Comparison of ENCODE assay signal across 23 mouse cellular contexts in genomic region chr2:106538329-106538728, GRCm38 (mm10).
DNase-seq lines count a peak whose midpoint lies in the region; ATAC-seq and TF ChIP-seq lines count a peak whose summit lies in the region.
"Had no signal": no experiment of that assay in that cellular context is flagged by ENCODE, and none has a peak within 500 bp of the region (broad histone marks: within the 10 kb centered on the region; RNA-seq: fewer than 3 reads in every experiment).

No protein-coding gene starts in this region.

- no peaks in the 10 kb centered on the region for H3K9me3 ChIP-seq in hindbrain, embryonic 13.5 days
- no peaks in the 10 kb centered on the region for H3K9me3 ChIP-seq in hindbrain, embryonic 11.5 days (ENCODE audit: control insufficient read depth, low read length)
- no peaks in the 10 kb centered on the region for H3K9me3 ChIP-seq in midbrain, embryonic 14.5 days (ENCODE audit: control insufficient read depth, low read length)
- no peaks in the 10 kb centered on the region for H3K9me3 ChIP-seq in midbrain, embryonic 11.5 days (ENCODE audit: control insufficient read depth, low read length)
- H3K9me3 ChIP-seq in embryonic facial prominence, embryonic 10.5 days: no peaks in the 10 kb centered on the region
- H3K9me3 ChIP-seq in midbrain, postnatal 0 days (ENCODE audit: low read length): no peaks in the 10 kb centered on the region
- no peaks in the 10 kb centered on the region for H3K9me3 ChIP-seq in intestine, embryonic 16.5 days (ENCODE audit: control insufficient read depth, low read length)
- H3K9me3 ChIP-seq: embryonic facial prominence, embryonic 15.5 days; forebrain, embryonic 12.5 days; heart, embryonic 12.5 days; intestine, embryonic 15.5 days had no signal

- no peaks in the 10 kb centered on the region for H3K36me3 ChIP-seq in hindbrain, embryonic 13.5 days
- no peaks in the 10 kb centered on the region for H3K36me3 ChIP-seq in hindbrain, embryonic 11.5 days (ENCODE audit: control insufficient read depth, insufficient read depth, low read length)
- H3K36me3 ChIP-seq in midbrain, embryonic 14.5 days (ENCODE audit: control insufficient read depth, insufficient read depth, low read length): no peaks in the 10 kb centered on the region
- no peaks in the 10 kb centered on the region for H3K36me3 ChIP-seq in midbrain, embryonic 11.5 days (ENCODE audit: control insufficient read depth, insufficient read depth, low read length)
- no peaks in the 10 kb centered on the region for H3K36me3 ChIP-seq in embryonic facial prominence, embryonic 10.5 days (replicated peaks)
- no peaks in the 10 kb centered on the region for H3K36me3 ChIP-seq in midbrain, postnatal 0 days (ENCODE audit: insufficient read depth, low read length)
- H3K36me3 ChIP-seq in intestine, embryonic 16.5 days (ENCODE audit: control insufficient read depth, insufficient read depth, low read length): no peaks in the 10 kb centered on the region
- H3K36me3 ChIP-seq: embryonic facial prominence, embryonic 15.5 days; forebrain, embryonic 12.5 days; heart, embryonic 12.5 days; intestine, embryonic 15.5 days had no signal

- peak overlapping the region; percentile 64 for H3K27ac ChIP-seq in hindbrain, embryonic 13.5 days
- no peak overlapping the region for H3K27ac ChIP-seq in hindbrain, embryonic 11.5 days (ENCODE audit: low read depth, low read length)
- H3K27ac ChIP-seq in midbrain, embryonic 14.5 days (replicated peaks; ENCODE audit: low read depth, low read length): 0 out of 2 replicates have a peak overlapping the region, but pooled peaks have one; percentile 20
- H3K27ac ChIP-seq in midbrain, embryonic 11.5 days (ENCODE audit: low read depth, low read length): no peak overlapping the region
- H3K27ac ChIP-seq in embryonic facial prominence, embryonic 10.5 days (replicated peaks): peak overlapping the region; percentile 12; the same call in 1 of the 2 replicates
- H3K27ac ChIP-seq in midbrain, postnatal 0 days (ENCODE audit: low read depth, low read length): 0 out of 2 replicates have a peak overlapping the region, but pooled peaks have one; percentile 32
- H3K27ac ChIP-seq in intestine, embryonic 16.5 days (ENCODE audit: low read length): no peak overlapping the region
- H3K27ac ChIP-seq: embryonic facial prominence, embryonic 15.5 days; forebrain, embryonic 12.5 days; heart, adult 2 months; intestine, embryonic 15.5 days had no signal

- 72% methylated on average over 4 of the region's 4 CpGs for WGBS in hindbrain, embryonic 13.5 days
- WGBS in hindbrain, embryonic 11.5 days: 85% methylated on average over 4 of the region's 4 CpGs
- WGBS in midbrain, embryonic 14.5 days: 77% methylated on average over 4 of the region's 4 CpGs
- WGBS in midbrain, embryonic 11.5 days: 81% methylated on average over 4 of the region's 4 CpGs
- 84% methylated on average over 4 of the region's 4 CpGs for WGBS in embryonic facial prominence, embryonic 10.5 days
- 70% methylated on average over 4 of the region's 4 CpGs for WGBS in midbrain, postnatal 0 days
- WGBS in intestine, embryonic 16.5 days: 61% methylated on average over 4 of the region's 4 CpGs

- peak; percentile 54; the same call in 1 of the 2 replicates for ATAC-seq in hindbrain, embryonic 13.5 days (ENCODE audit: low FRiP score)
- ATAC-seq in hindbrain, embryonic 11.5 days (ENCODE audit: low FRiP score): no peak
- no peak for ATAC-seq in midbrain, embryonic 14.5 days (ENCODE audit: low FRiP score, low TSS enrichment)
- ATAC-seq in midbrain, embryonic 11.5 days (ENCODE audit: low FRiP score): no peak
- no peak for ATAC-seq in midbrain, postnatal 0 days (ENCODE audit: low FRiP score)
- no peak for ATAC-seq in intestine, embryonic 16.5 days
- ATAC-seq: activated CD4-positive, CD25-positive, alpha-beta regulatory T cell, adult 4 months; forebrain, embryonic 16.5 days; intestine, embryonic 15.5 days; Patski had no signal

- no peaks in the 10 kb centered on the region for H3K27me3 ChIP-seq in hindbrain, embryonic 13.5 days
- no peaks in the 10 kb centered on the region for H3K27me3 ChIP-seq in hindbrain, embryonic 11.5 days (ENCODE audit: control insufficient read depth, insufficient read depth, low read length)
- no peaks in the 10 kb centered on the region for H3K27me3 ChIP-seq in midbrain, embryonic 14.5 days (ENCODE audit: control insufficient read depth, insufficient read depth, low read length)
- H3K27me3 ChIP-seq in midbrain, embryonic 11.5 days (ENCODE audit: control insufficient read depth, insufficient read depth, low read length): no peaks in the 10 kb centered on the region
- peaks cover 11% of the 10 kb centered on the region for H3K27me3 ChIP-seq in embryonic facial prominence, embryonic 10.5 days (replicated peaks; ENCODE audit: low read depth, poor library complexity, severe bottlenecking)
- no peaks in the 10 kb centered on the region for H3K27me3 ChIP-seq in midbrain, postnatal 0 days (ENCODE audit: insufficient read depth, low read length)
- H3K27me3 ChIP-seq in intestine, embryonic 16.5 days (replicated peaks; ENCODE audit: control insufficient read depth, insufficient read depth, low read length): no peaks in the 10 kb centered on the region
- H3K27me3 ChIP-seq: CH12.LX; embryonic facial prominence, embryonic 15.5 days; forebrain, embryonic 12.5 days; heart, embryonic 12.5 days; intestine, embryonic 15.5 days; Patski had no signal

- TF ChIP-seq CTCF in midbrain, postnatal 0 days (IDR thresholded peaks at IDR 0.05): no peak

- H3K9ac ChIP-seq in hindbrain, embryonic 13.5 days: no peak overlapping the region
- no peak overlapping the region for H3K9ac ChIP-seq in hindbrain, embryonic 11.5 days (ENCODE audit: low read depth, low read length)
- H3K9ac ChIP-seq in midbrain, embryonic 14.5 days (replicated peaks; ENCODE audit: low read length): no peak overlapping the region
- no peak overlapping the region for H3K9ac ChIP-seq in midbrain, embryonic 11.5 days (ENCODE audit: low read length)
- H3K9ac ChIP-seq in midbrain, postnatal 0 days (replicated peaks; ENCODE audit: low read length, poor library complexity, severe bottlenecking): no peak overlapping the region
- H3K9ac ChIP-seq in intestine, embryonic 16.5 days (ENCODE audit: low read depth, low read length): no peak overlapping the region
- H3K9ac ChIP-seq: embryonic facial prominence, embryonic 15.5 days; forebrain, embryonic 12.5 days; heart, embryonic 12.5 days; intestine, embryonic 15.5 days had no signal

- no peak for DNase-seq in hindbrain, embryonic 11.5 days (ENCODE audit: low spot score)
- no peak for DNase-seq in midbrain, embryonic 14.5 days
- DNase-seq in midbrain, embryonic 11.5 days (ENCODE audit: low spot score, missing footprints): no peak
- DNase-seq in embryonic facial prominence, embryonic 10.5 days (ENCODE audit: low spot score): no peak
- no peak for DNase-seq in midbrain, postnatal 0 days (ENCODE audit: low spot score)
- DNase-seq in cerebellum, postnatal 14 days: no peak
- DNase-seq: adrenal gland, adult 2 months; adrenal gland, postnatal 25 days; cerebellum, adult 18-20 months; cerebellum, adult 9-11 months; gastrocnemius, postnatal 10 days; heart, adult 2 months had no signal

- no peak overlapping the region for H3K4me2 ChIP-seq in hindbrain, embryonic 13.5 days
- H3K4me2 ChIP-seq in hindbrain, embryonic 11.5 days (replicated peaks; ENCODE audit: low read depth, low read length): no peak overlapping the region
- H3K4me2 ChIP-seq in midbrain, embryonic 14.5 days (ENCODE audit: low read length): no peak overlapping the region
- no peak overlapping the region for H3K4me2 ChIP-seq in midbrain, embryonic 11.5 days
- no peak overlapping the region for H3K4me2 ChIP-seq in midbrain, postnatal 0 days (ENCODE audit: low read depth, low read length, poor library complexity, severe bottlenecking)
- H3K4me2 ChIP-seq in intestine, embryonic 16.5 days (ENCODE audit: low read depth, low read length): no peak overlapping the region
- H3K4me2 ChIP-seq: embryonic facial prominence, embryonic 15.5 days; forebrain, embryonic 12.5 days; heart, embryonic 12.5 days; intestine, embryonic 15.5 days had no signal

- H3K4me3 ChIP-seq in hindbrain, embryonic 13.5 days: no peak overlapping the region
- no peak overlapping the region for H3K4me3 ChIP-seq in hindbrain, embryonic 11.5 days (ENCODE audit: low read depth, low read length)
- H3K4me3 ChIP-seq in midbrain, embryonic 14.5 days (replicated peaks; ENCODE audit: low read depth, low read length): no peak overlapping the region
- H3K4me3 ChIP-seq in midbrain, embryonic 11.5 days (ENCODE audit: low read depth, low read length): no peak overlapping the region
- no peak overlapping the region for H3K4me3 ChIP-seq in embryonic facial prominence, embryonic 10.5 days
- H3K4me3 ChIP-seq in midbrain, postnatal 0 days (ENCODE audit: low read depth, low read length): no peak overlapping the region
- H3K4me3 ChIP-seq in intestine, embryonic 16.5 days (ENCODE audit: low read length): no peak overlapping the region
- H3K4me3 ChIP-seq: embryonic facial prominence, embryonic 15.5 days; erythroblast, embryonic 14.5 days; forebrain, embryonic 12.5 days; heart, adult 2 months; heart, embryonic 12.5 days; intestine, embryonic 15.5 days had no signal

- H3K4me1 ChIP-seq in hindbrain, embryonic 13.5 days (replicated peaks): peaks cover 17% of the 10 kb centered on the region
- no peaks in the 10 kb centered on the region for H3K4me1 ChIP-seq in hindbrain, embryonic 11.5 days (replicated peaks; ENCODE audit: control insufficient read depth, insufficient read depth, low read length)
- H3K4me1 ChIP-seq in midbrain, embryonic 14.5 days (ENCODE audit: control insufficient read depth, insufficient read depth, low read length): no peaks in the 10 kb centered on the region
- no peaks in the 10 kb centered on the region for H3K4me1 ChIP-seq in midbrain, embryonic 11.5 days (ENCODE audit: control insufficient read depth, insufficient read depth, low read length)
- peaks cover 18% of the 10 kb centered on the region; the same call in 1 of the 2 replicates for H3K4me1 ChIP-seq in embryonic facial prominence, embryonic 10.5 days
- H3K4me1 ChIP-seq in midbrain, postnatal 0 days (ENCODE audit: insufficient read depth, low read length): no peaks in the 10 kb centered on the region
- no peaks in the 10 kb centered on the region for H3K4me1 ChIP-seq in intestine, embryonic 16.5 days (ENCODE audit: control insufficient read depth, insufficient read depth, low read length)
- H3K4me1 ChIP-seq: embryonic facial prominence, embryonic 15.5 days; intestine, embryonic 15.5 days had no signal

Comparison
In these comparisons a context has a peak if more than half of its experiments do, and no peak if none do; other contexts are left out.
1. H3K27ac ChIP-seq: peak in hindbrain, embryonic 13.5 days (single experiment), midbrain, embryonic 14.5 days (single experiment), embryonic facial prominence, embryonic 10.5 days (single experiment) and midbrain, postnatal 0 days (single experiment); none in hindbrain, embryonic 11.5 days (single experiment), midbrain, embryonic 11.5 days (single experiment) and intestine, embryonic 16.5 days (single experiment).